Mouse (Mus musculus): ENCODE data around the gene Smim7. TPM values are rescaled to one million over a fixed set of nuclear protein-coding genes. Genes with fewer than 3 reads are reported as not detected.
A peak's percentile ranks its signal among the peaks of the same experiment; 100 is the strongest.

The Smim7 gene
- total and polyA plus RNA-seq, 3 experiments, result 39.3 to 43.6 TPM; not detected in 1

GRCm38 (mm10) chr8:72534888-72535287 is 36.0 kb downstream of the Smim7 start:
- Histone ChIP-seq H3K4me3 (ENCODE audit: control insufficient read depth in 1 of 2, insufficient read depth in 1 of 2, low read depth in 2 of 2, low read length in 2 of 2) (no peak overlapping the region), H3K9ac (ENCODE audit: control insufficient read depth, low read depth, low read length, poor library complexity, severe bottlenecking) (no peak overlapping the region), H3K79me2 (ENCODE audit: control insufficient read depth, insufficient read depth, low read length, poor library complexity) (peaks cover 88% of the 10 kb centered on the region), H3K36me3 (ENCODE audit: control insufficient read depth in 1 of 2, insufficient read depth in 2 of 2, low read length in 2 of 2) (peaks cover 0 to 5% of the 10 kb centered on the region in 2 experiments; a peak in 3 of 4 replicates), H3K27ac (ENCODE audit: control insufficient read depth, low read depth, low read length) (no peak overlapping the region), H3K4me1 (ENCODE audit: control insufficient read depth in 1 of 2, insufficient read depth in 2 of 2, low read length in 2 of 2) (no peaks in the 10 kb centered on the region), H3K27me3 (ENCODE audit: control insufficient read depth in 1 of 2, insufficient read depth in 2 of 2, low read length in 2 of 2) (no peaks in the 10 kb centered on the region), H3K9me3 (replicated peaks; ENCODE audit: insufficient read depth, low read length) (no peaks in the 10 kb centered on the region)
- no peak for DNase-seq (ENCODE audit: low read depth, low spot score)
- no peak for TF ChIP-seq CTCF (IDR thresholded peaks at IDR 0.05 in 2 of 3, conservative IDR thresholded peaks at IDR 0.05 in 1 of 3; ENCODE audit: control insufficient read depth in 1 of 3, insufficient read depth in 1 of 3, low read depth in 2 of 3, low read length in 3 of 3, poor library complexity in 1 of 3, severe bottlenecking in 1 of 3)
- TF ChIP-seq GABPA (IDR thresholded peaks at IDR 0.05; ENCODE audit: low read depth, low read length), result no peak
- no peak for TF ChIP-seq NRF1 (IDR thresholded peaks at IDR 0.05; ENCODE audit: insufficient read depth, low read depth, low read length, poor library complexity, severe bottlenecking)

GRCm38 (mm10) chr8:72532103-72532502 is 38.8 kb downstream of the Smim7 start:
- peaks cover 0 to 4% of the 10 kb centered on the region in 2 experiments; a peak in 2 of 4 replicates for H3K36me3 ChIP-seq (ENCODE audit: control insufficient read depth in 1 of 2, insufficient read depth in 2 of 2, low read length in 2 of 2)
- TF ChIP-seq JUND (IDR thresholded peaks at IDR 0.05; ENCODE audit: low read depth, low read length) (no peak), GABPA (IDR thresholded peaks at IDR 0.05; ENCODE audit: low read depth, low read length) (no peak), POLR2AphosphoS2 (IDR thresholded peaks at IDR 0.05; ENCODE audit: low read length) (no peak), MAX (IDR thresholded peaks at IDR 0.05; ENCODE audit: low read length) (no peak), NRF1 (IDR thresholded peaks at IDR 0.05; ENCODE audit: insufficient read depth, low read depth, low read length, poor library complexity, severe bottlenecking) (no peak), MAZ (IDR thresholded peaks at IDR 0.05; ENCODE audit: low read depth, low read length) (no peak), POLR2AphosphoS5 (IDR thresholded peaks at IDR 0.05; ENCODE audit: borderline replicate concordance, low read depth, low read length) (no peak)
- no peaks in the 10 kb centered on the region for H3K27me3 ChIP-seq (ENCODE audit: control insufficient read depth in 1 of 2, insufficient read depth in 2 of 2, low read length in 2 of 2)
- no peak overlapping the region for H3K4me3 ChIP-seq (ENCODE audit: control insufficient read depth in 1 of 2, insufficient read depth in 1 of 2, low read depth in 2 of 2, low read length in 2 of 2)
- H3K9ac ChIP-seq (ENCODE audit: control insufficient read depth, low read depth, low read length, poor library complexity, severe bottlenecking), result no peak overlapping the region
- H3K9me3 ChIP-seq (replicated peaks; ENCODE audit: insufficient read depth, low read length), result no peaks in the 10 kb centered on the region
- H3K4me1 ChIP-seq (ENCODE audit: control insufficient read depth in 1 of 2, insufficient read depth in 2 of 2, low read length in 2 of 2), result no peaks in the 10 kb centered on the region
- DNase-seq (ENCODE audit: low read depth, low spot score), result no peak
- H3K27ac ChIP-seq (ENCODE audit: control insufficient read depth, low read depth, low read length), result no peak overlapping the region
- H3K79me2 ChIP-seq (ENCODE audit: control insufficient read depth, insufficient read depth, low read length, poor library complexity), result peaks cover 85% of the 10 kb centered on the region

DNA sequence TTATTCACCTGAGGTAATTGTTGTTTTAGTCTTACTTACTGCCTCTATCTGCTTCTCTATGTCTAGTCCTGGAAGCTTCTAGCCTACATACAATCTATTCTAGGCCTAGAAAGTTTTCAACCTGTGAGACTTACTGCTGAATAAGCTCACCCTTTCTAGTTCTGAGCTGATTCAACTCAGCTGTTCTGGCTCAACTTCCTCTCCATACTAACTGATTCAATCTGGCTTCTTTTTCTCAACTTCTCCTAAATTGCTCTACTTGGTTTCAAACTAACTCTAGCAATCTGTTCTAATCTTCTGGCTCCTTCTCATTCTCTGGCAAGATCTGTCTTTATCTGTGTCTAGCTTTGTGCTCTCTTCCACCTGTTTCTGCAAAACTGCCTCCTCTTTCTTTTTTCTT is 49.0 kb downstream of the Smim7 start:
- Histone ChIP-seq H3K4me1 (ENCODE audit: control insufficient read depth in 1 of 2, insufficient read depth in 2 of 2, low read length in 2 of 2) (peaks cover 2 to 3% of the 10 kb centered on the region in 2 experiments; a peak in 2 of 4 replicates), H3K79me2 (ENCODE audit: control insufficient read depth, insufficient read depth, low read length, poor library complexity) (peaks cover 32% of the 10 kb centered on the region), H3K27ac (ENCODE audit: control insufficient read depth, low read depth, low read length) (no peak overlapping the region), H3K4me3 (ENCODE audit: control insufficient read depth in 1 of 2, insufficient read depth in 1 of 2, low read depth in 2 of 2, low read length in 2 of 2) (no peak overlapping the region), H3K36me3 (ENCODE audit: control insufficient read depth in 1 of 2, insufficient read depth in 2 of 2, low read length in 2 of 2) (peaks cover 1 to 15% of the 10 kb centered on the region in 2 experiments), H3K9me3 (replicated peaks; ENCODE audit: insufficient read depth, low read length) (no peaks in the 10 kb centered on the region), H3K9ac (ENCODE audit: control insufficient read depth, low read depth, low read length, poor library complexity, severe bottlenecking) (no peak overlapping the region), H3K27me3 (ENCODE audit: control insufficient read depth in 1 of 2, insufficient read depth in 2 of 2, low read length in 2 of 2) (no peaks in the 10 kb centered on the region)
- DNase-seq (ENCODE audit: low read depth, low spot score), result peak; percentile 73
- TF ChIP-seq SMC3 (IDR thresholded peaks at IDR 0.05; ENCODE audit: low read depth, low read length), result no peak
- TF ChIP-seq ETS1 (IDR thresholded peaks at IDR 0.05; ENCODE audit: low read depth, low read length), result peak; percentile 84
- peak; percentile 75 for TF ChIP-seq TBP (IDR thresholded peaks at IDR 0.05; ENCODE audit: low read depth, low read length)
- no peak for TF ChIP-seq ZKSCAN1 (IDR thresholded peaks at IDR 0.05; ENCODE audit: low read depth, low read length)
- TF ChIP-seq EP300 (IDR thresholded peaks at IDR 0.05; ENCODE audit: low read depth in 1 of 2, low read length in 2 of 2), result peak; percentile 51 to 62; a peak in 2 of 4 replicates
- peak; percentile 67; the same call in 1 of the 2 replicates for TF ChIP-seq TCF12 (IDR thresholded peaks at IDR 0.05; ENCODE audit: low read depth, low read length)
- TF ChIP-seq MAFK (IDR thresholded peaks at IDR 0.05; ENCODE audit: borderline replicate concordance, low read depth, low read length), result no peak
- TF ChIP-seq ZC3H11A (IDR thresholded peaks at IDR 0.05; ENCODE audit: low read depth, low read length), result no peak
- peak; percentile 94 for TF ChIP-seq RCOR1 (IDR thresholded peaks at IDR 0.05; ENCODE audit: low read depth, low read length)
- peak; percentile 38; the same call in 1 of the 2 replicates for TF ChIP-seq SIN3A (IDR thresholded peaks at IDR 0.05; ENCODE audit: low read length)
- peak; percentile 74 for TF ChIP-seq GATA1 (IDR thresholded peaks at IDR 0.05; ENCODE audit: low read depth, low read length)

Data from MEL (cell line).